Mouse (Mus musculus) retina, embryonic 14.5 days (tissue): ENCODE results near the gene Pgr15l.

Experiments used
- DNase-seq: peaks from one replicate; pipeline ENCODE4 v3.0.0-alpha.2; 2015; ENCODE audit warnings: low spot score

The Pgr15l gene

DNA sequence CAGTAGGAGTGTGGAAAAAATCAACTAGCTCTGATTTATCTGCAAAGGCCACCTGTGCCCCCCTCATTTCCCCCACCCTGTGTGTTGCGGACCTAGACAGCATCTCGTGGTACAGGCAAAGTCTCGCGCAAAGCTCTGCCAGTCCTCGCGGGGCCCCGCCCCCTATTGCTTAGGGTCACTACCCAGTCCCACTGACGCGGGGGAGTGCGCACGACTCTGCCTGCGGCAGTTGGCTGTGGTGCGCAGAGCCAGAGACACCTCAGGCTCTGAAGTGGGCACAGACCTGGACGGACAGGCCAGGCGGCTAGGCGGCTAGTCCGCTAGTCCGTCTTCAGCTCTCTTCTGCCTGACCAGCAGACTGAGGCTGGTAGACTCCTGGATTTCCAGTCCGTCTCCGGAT is at the start of gene Pgr15l:
Gene Pgr15l (plus strand): TSS at position 228 of the 400 bp plus-strand sequence.
- peak; percentile 29 for DNase-seq

DNA sequence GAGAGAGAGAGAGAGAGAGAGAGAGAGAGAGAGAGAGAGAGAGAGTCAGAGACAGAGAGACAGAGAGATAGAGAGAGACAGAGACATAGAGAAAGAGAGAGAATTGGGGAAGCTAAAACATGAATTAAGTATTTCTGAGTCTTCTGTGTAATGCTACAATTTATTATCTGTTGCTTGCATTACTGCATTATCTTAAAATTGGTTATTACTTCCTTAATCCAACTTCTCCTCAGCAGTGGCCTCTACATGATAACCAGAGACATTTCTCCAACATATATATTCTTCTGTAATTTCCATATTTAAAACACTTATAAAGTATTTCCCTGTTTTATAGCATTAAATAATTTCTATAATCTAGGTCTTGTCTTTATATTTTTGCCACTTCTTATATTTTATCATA is 44.9 kb upstream of the Pgr15l start:
- DNase-seq: no peak

GRCm38 (mm10) chrX:97069816-97070215 is 2.6 kb upstream of the Pgr15l start:
- peak; percentile 72 for DNase-seq
